7 mouse cellular contexts compared by ENCODE assay signal in genomic region chr19:55332641-55333268, GRCm38 (mm10). TPM values are rescaled to one million over a fixed set of nuclear protein-coding genes. Genes with fewer than 3 reads are reported as not detected.
DNase-seq lines count a peak whose midpoint lies in the region; ATAC-seq lines count a peak whose summit lies in the region.

No protein-coding gene starts in this region.

- no peak overlapping the region for H3K27ac ChIP-seq in intestine, embryonic 15.5 days

- H3K4me3 ChIP-seq in intestine, embryonic 15.5 days (replicated peaks): no peak overlapping the region

- WGBS in intestine, embryonic 15.5 days: 93% methylated on average over 8 of the region's 8 CpGs

- no peak overlapping the region for H3K4me2 ChIP-seq in intestine, embryonic 15.5 days (replicated peaks)

- H3K36me3 ChIP-seq in intestine, embryonic 15.5 days: no peaks in the 10 kb centered on the region; the same call in 1 of the 2 replicates

- no peaks in the 10 kb centered on the region for H3K27me3 ChIP-seq in intestine, embryonic 15.5 days (replicated peaks)

- intact Hi-C loops in left cerebral cortex, postnatal 14 days (cut with DNase I): loop anchor here (10.0 kb wide), 1 partner anchor 562 kb away; no protein-coding TSS in a partner anchor

- H3K9me3 ChIP-seq in intestine, embryonic 15.5 days: no peaks in the 10 kb centered on the region

- 0 out of 2 replicates have a peak overlapping the region, but pooled peaks have one; percentile 3 for H3K9ac ChIP-seq in intestine, embryonic 15.5 days

- peak; percentile 69 for ATAC-seq in intestine, embryonic 15.5 days

- no peaks in the 10 kb centered on the region for H3K4me1 ChIP-seq in intestine, embryonic 15.5 days (replicated peaks)

- peak; percentile 35 to 60 for DNase-seq in adrenal gland, adult 18-20 months (ENCODE audit: low spot score in 2 of 2)
- DNase-seq in embryo, embryonic 11 days: peak; percentile 75
- peak; percentile 41 for DNase-seq in gastrocnemius, postnatal 25 days
- peak; percentile 86 for DNase-seq in left cerebral cortex, postnatal 14 days (ENCODE audit: low spot score in 2 of 2)
- DNase-seq in mesoderm, embryonic 11.5 days (ENCODE audit: low read depth, low spot score): peak; percentile 86
- peak; percentile 69 for DNase-seq in skeletal muscle tissue, adult 2 months (ENCODE audit: low read depth, low spot score)

RNA-seq across cellular contexts. Expression of gene Vti1a, which starts 16.7 kb away (rescaled TPM):
- 10 to 100 TPM; 30.2 to 33.6 TPM for total RNA-seq in adrenal gland, adult 18-20 months (2021)
- 10 to 100 TPM; 16.0 to 16.2 TPM for total RNA-seq in gastrocnemius, postnatal 25 days (2021)
- 23.5 and 24.1 TPM in 2 replicates for polyA plus RNA-seq in intestine, embryonic 15.5 days (2015; fragmentation: Nextera tagmentation; extraction: Ambion mirVana)
- total RNA-seq in left cerebral cortex, postnatal 14 days (2021): 10 to 100 TPM; 57.2 to 58.9 TPM

RNA-seq across cellular contexts. Expression of gene Zdhhc6, which starts 16.9 kb away (rescaled TPM):
- 10 to 100 TPM; 36.4 to 37.1 TPM for total RNA-seq in adrenal gland, adult 18-20 months (2021)
- total RNA-seq in gastrocnemius, postnatal 25 days (2021): 10 to 100 TPM; 16.1 to 20.5 TPM
- polyA plus RNA-seq in intestine, embryonic 15.5 days (2015; fragmentation: Nextera tagmentation; extraction: Ambion mirVana): 94.9 and 98.7 TPM in 2 replicates
- total RNA-seq in left cerebral cortex, postnatal 14 days (2021): 10 to 100 TPM; 24.0 to 28.0 TPM
